Mouse (Mus musculus) kidney, adult 2 months (tissue): ENCODE data around the gene Syce1l.

Experiments used
- CTCF ChIP-seq: fragments of 200-500 bp; conservative IDR thresholded peaks from 2 replicates; pipeline ENCODE4 v1.5.1; 2011; ENCODE audit warnings: low read depth, mild to moderate bottlenecking, control low read depth, low read length, moderate library complexity, mixed read lengths; ENCODE audit not compliant: insufficient read depth, insufficient read length
- POLR2A ChIP-seq: fragments of 200-500 bp; IDR thresholded peaks from one replicate; pipeline ENCODE4 v1.6.1; 2011; ENCODE audit warnings: low read depth, low read length, control low read depth

- no peak for TF ChIP-seq POLR2A
- no peak for TF ChIP-seq CTCF
Observed at GRCm38 (mm10) chr8:113665036-113665435, 22.0 kb downstream of the Syce1l start.
